Mouse (Mus musculus) ES-Bruce4 (cell line): ENCODE measurements at regions not wholly inside any gene's neighbourhood (a gene's known extent, or its start where the extent isn't known, plus 50 kb on each side); places are given as distances from the start of the nearest gene placed in this dataset.
"Not testable (repeated sequence)": the region's sequence is repeated elsewhere in the genome, so short reads cannot be mapped to it uniquely, and the experiment has no call there.

Experiments
- H3K27ac ChIP-seq: 2 replicates; pipeline ENCODE4 v1.5.1; 2012; ENCODE audit warnings: low read length, inconsistent platforms; ENCODE audit not compliant: insufficient read depth
- H3K27me3 ChIP-seq: 2 replicates; pipeline ENCODE4 v1.6.1; 2012; ENCODE audit warnings: mild to moderate bottlenecking, low read length, inconsistent platforms; ENCODE audit not compliant: control insufficient read depth, poor library complexity, insufficient read depth, severe bottlenecking
- H3K36me3 ChIP-seq: 2 replicates; pipeline ENCODE4 v1.6.1; 2012; ENCODE audit warnings: inconsistent platforms, mild to moderate bottlenecking, low read length, moderate library complexity; ENCODE audit not compliant: control insufficient read depth, poor library complexity, insufficient read depth, severe bottlenecking
- H3K4me1 ChIP-seq: one replicate; pipeline ENCODE4 v1.8.1; 2011; ENCODE audit warnings: low read length; ENCODE audit not compliant: control insufficient read depth, insufficient read depth
- H3K4me3 ChIP-seq: 2 replicates; pipeline ENCODE4 v1.5.1; 2011; ENCODE audit warnings: low read depth, mild to moderate bottlenecking, low read length
- H3K9ac ChIP-seq: 2 replicates; pipeline ENCODE4 v1.6.1; 2012; ENCODE audit warnings: low read depth, mild to moderate bottlenecking, inconsistent platforms; ENCODE audit not compliant: poor library complexity, severe bottlenecking
- H3K9me3 ChIP-seq: replicated peaks from 2 replicates; pipeline ENCODE4 v1.6.1; 2012; ENCODE audit warnings: mild to moderate bottlenecking, low read length, inconsistent platforms; ENCODE audit not compliant: control insufficient read depth, poor library complexity, insufficient read depth, severe bottlenecking
- CTCF ChIP-seq: IDR thresholded peaks from one replicate; pipeline ENCODE4 v1.8.1; 2011; ENCODE audit warnings: low read depth, low read length
- EP300 ChIP-seq: IDR thresholded peaks from 2 replicates; pipeline ENCODE4 v1.6.1; 2011; ENCODE audit warnings: low read depth, low read length; ENCODE audit not compliant: insufficient read depth
- POLR2A ChIP-seq: IDR thresholded peaks from one replicate; pipeline ENCODE4 v1.8.1; 2011; ENCODE audit warnings: low read length; ENCODE audit not compliant: insufficient read depth

- TF ChIP-seq EP300 (no peak), POLR2A (no peak), CTCF (no peak)
- no peak overlapping the region for H3K27ac ChIP-seq
Observed at GRCm38 (mm10) chr13:28838216-28838615, 115.3 kb downstream of the Sox4 start.

GRCm38 (mm10) chr13:28837196-28837595 is 116.3 kb downstream of the Sox4 start:
- H3K36me3 ChIP-seq, H3K9me3 ChIP-seq, H3K27ac ChIP-seq, H3K4me1 ChIP-seq, H3K9ac ChIP-seq, H3K27me3 ChIP-seq, H3K4me3 ChIP-seq: not testable (repeated sequence)

More at GRCm38 (mm10) chr13:28838216-28838615, 115.3 kb downstream of the Sox4 start:
- H3K4me1 ChIP-seq: no peaks in the 10 kb centered on the region
- no peaks in the 10 kb centered on the region for H3K36me3 ChIP-seq
- H3K9ac ChIP-seq: no peak overlapping the region
- H3K4me3 ChIP-seq: no peak overlapping the region
- no peaks in the 10 kb centered on the region for H3K9me3 ChIP-seq
- no peaks in the 10 kb centered on the region for H3K27me3 ChIP-seq

- H3K9ac ChIP-seq: no peak overlapping the region
- H3K36me3 ChIP-seq: no peaks in the 10 kb centered on the region
- H3K4me1 ChIP-seq: no peaks in the 10 kb centered on the region
- no peak overlapping the region for H3K4me3 ChIP-seq
- no peak overlapping the region for H3K27ac ChIP-seq
- no peak for TF ChIP-seq CTCF
- no peak for TF ChIP-seq EP300
- no peak for TF ChIP-seq POLR2A
- no peaks in the 10 kb centered on the region for H3K27me3 ChIP-seq
- H3K9me3 ChIP-seq: no peaks in the 10 kb centered on the region
Observed at GRCm38 (mm10) chr13:28833700-28834065, 119.8 kb downstream of the Sox4 start.

GRCm38 (mm10) chr13:28832855-28833699 is 120.4 kb downstream of the Sox4 start:
- TF ChIP-seq EP300: no peak
- no peak for TF ChIP-seq CTCF
- no peak for TF ChIP-seq POLR2A
- no peak overlapping the region for H3K9ac ChIP-seq
- H3K27ac ChIP-seq: no peak overlapping the region
- no peaks in the 10 kb centered on the region for H3K4me1 ChIP-seq
- H3K4me3 ChIP-seq: no peak overlapping the region
- no peaks in the 10 kb centered on the region for H3K27me3 ChIP-seq
- H3K36me3 ChIP-seq: no peaks in the 10 kb centered on the region
- H3K9me3 ChIP-seq: no peaks in the 10 kb centered on the region

GRCm38 (mm10) chr13:28826284-28826683 is 127.2 kb downstream of the Sox4 start:
- Histone ChIP-seq H3K4me3 (no peak overlapping the region), H3K36me3 (no peaks in the 10 kb centered on the region), H3K9me3 (no peaks in the 10 kb centered on the region), H3K27ac (no peak overlapping the region), H3K27me3 (no peaks in the 10 kb centered on the region), H3K9ac (no peak overlapping the region), H3K4me1 (no peaks in the 10 kb centered on the region)
- TF ChIP-seq CTCF (no peak), POLR2A (no peak)

- no peaks in the 10 kb centered on the region for H3K27me3 ChIP-seq
Observed at GRCm38 (mm10) chr13:28823985-28824384, 129.5 kb downstream of the Sox4 start.

More at GRCm38 (mm10) chr13:28823985-28824384, 129.5 kb downstream of the Sox4 start:
- H3K9ac ChIP-seq: no peak overlapping the region
- no peak for TF ChIP-seq CTCF
- no peak overlapping the region for H3K27ac ChIP-seq
- no peaks in the 10 kb centered on the region for H3K4me1 ChIP-seq
- no peak overlapping the region for H3K4me3 ChIP-seq
- H3K9me3 ChIP-seq: no peaks in the 10 kb centered on the region
- H3K36me3 ChIP-seq: no peaks in the 10 kb centered on the region
